Mouse (Mus musculus) liver, postnatal 0 days (tissue): Measurements from ENCODE around the gene Stxbp5.

ENCODE experiments used
- CTCF ChIP-seq: sonication (generic); IDR thresholded peaks from 2 replicates; pipeline ENCODE4 v1.5.1; 2016; ENCODE audit warnings: antibody characterized with exemption, low read depth
- EP300 ChIP-seq: IDR thresholded peaks from 2 replicates; pipeline ENCODE4 v1.6.1; 2016; ENCODE audit warnings: antibody characterized with exemption, low read depth, mild to moderate bottlenecking

DNA sequence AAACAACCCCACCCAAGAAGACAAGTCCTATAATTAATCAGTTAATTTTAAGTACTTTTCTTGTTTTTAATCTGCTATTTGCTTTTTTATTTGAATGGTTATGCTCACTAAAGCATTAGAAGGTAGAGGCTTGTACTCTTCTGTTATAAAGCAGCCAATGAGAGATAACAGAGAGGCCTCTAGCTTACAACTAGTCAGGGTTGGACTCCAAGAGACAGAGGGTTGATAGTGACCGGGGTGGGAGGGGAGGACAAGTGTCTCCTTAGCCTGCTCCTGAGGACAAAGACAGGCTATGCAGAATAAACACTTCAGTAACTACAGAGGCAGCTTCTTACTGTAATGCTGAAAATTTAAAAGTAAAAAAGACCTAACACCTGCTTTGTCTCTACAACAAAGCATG, 101.8 kb downstream of the Stxbp5 start:
- TF ChIP-seq CTCF: no peak
- TF ChIP-seq EP300: no peak
